Mouse (Mus musculus) hindbrain, embryonic 14.5 days (tissue): ENCODE data around the gene Pex11b. TPM values are rescaled to one million over a fixed set of nuclear protein-coding genes. Genes with fewer than 3 reads are reported as not detected.
"Not testable (repeated sequence)": the region's sequence is repeated elsewhere in the genome, so short reads cannot be mapped to it uniquely, and the experiment has no call there.

Experiments used
- ATAC-seq: fragments of 200-750 bp; cut with Nextera tagmentation; 2 replicates; pipeline ENCODE4 v1.8.0; 2017; ENCODE audit warnings: moderate number of reproducible peaks, mild to moderate bottlenecking, moderate TSS enrichment, moderate library complexity; ENCODE audit not compliant: low FRiP score
- DNase-seq: peaks from one replicate; pipeline ENCODE4 v3.0.0-alpha.2; 2015; ENCODE audit warnings: low spot score
- H3K27ac ChIP-seq: fragments of 300-500 bp; sonication (generic); 2 replicates; pipeline ENCODE4 v1.5.1; 2014; ENCODE audit warnings: mild to moderate bottlenecking, moderate library complexity
- H3K27me3 ChIP-seq: fragments of 300-500 bp; sonication (generic); 2 replicates; pipeline ENCODE4 v1.6.1; 2014; ENCODE audit warnings: mild to moderate bottlenecking, low read length, mixed read lengths; ENCODE audit not compliant: control insufficient read depth, insufficient read depth
- H3K36me3 ChIP-seq: fragments of 300-500 bp; sonication (generic); replicated peaks from 2 replicates; pipeline ENCODE4 v1.6.1; 2014; ENCODE audit not compliant: control insufficient read depth, insufficient read depth
- H3K4me1 ChIP-seq: fragments of 300-500 bp; sonication (generic); replicated peaks from 2 replicates; pipeline ENCODE4 v1.6.1; 2014; ENCODE audit warnings: antibody characterized with exemption, low read length, mixed read lengths; ENCODE audit not compliant: control insufficient read depth, insufficient read depth
- H3K4me2 ChIP-seq: fragments of 300-500 bp; sonication (generic); replicated peaks from 2 replicates; pipeline ENCODE4 v1.6.1; 2014; ENCODE audit warnings: mild to moderate bottlenecking, moderate library complexity
- H3K4me3 ChIP-seq: fragments of 300-500 bp; sonication (generic); replicated peaks from 2 replicates; pipeline ENCODE4 v1.5.1; 2014; ENCODE audit warnings: mild to moderate bottlenecking, low read length
- H3K9ac ChIP-seq: fragments of 300-500 bp; sonication (generic); 2 replicates; pipeline ENCODE4 v1.6.1; 2014
- H3K9me3 ChIP-seq: fragments of 300-500 bp; sonication (generic); 2 replicates; pipeline ENCODE4 v1.6.1; 2016; ENCODE audit warnings: low read length; ENCODE audit not compliant: control insufficient read depth
- WGBS: fragments of 180-500 bp; shearing (Covaris S2); extraction: QIAGEN DNeasy Blood & Tissue Kit; methylation state at CpG from one replicate; pipeline ENCODE4 v1.1.7; 2014; 5-methylcytosine and 5-hydroxymethylcytosine counted together
- polyA plus RNA-seq: library from polyadenylated mRNA; unstranded; fragments of >200 nt; fragmentation: Nextera tagmentation; extraction: Ambion mirVana; gene quantifications from 2 replicates; pipeline ENCODE4 v1.2.1, GENCODE M21; 2014

Pex11b gene
- polyA plus RNA-seq, 1 experiment from 2014 or later, result 58.2 TPM

DNA sequence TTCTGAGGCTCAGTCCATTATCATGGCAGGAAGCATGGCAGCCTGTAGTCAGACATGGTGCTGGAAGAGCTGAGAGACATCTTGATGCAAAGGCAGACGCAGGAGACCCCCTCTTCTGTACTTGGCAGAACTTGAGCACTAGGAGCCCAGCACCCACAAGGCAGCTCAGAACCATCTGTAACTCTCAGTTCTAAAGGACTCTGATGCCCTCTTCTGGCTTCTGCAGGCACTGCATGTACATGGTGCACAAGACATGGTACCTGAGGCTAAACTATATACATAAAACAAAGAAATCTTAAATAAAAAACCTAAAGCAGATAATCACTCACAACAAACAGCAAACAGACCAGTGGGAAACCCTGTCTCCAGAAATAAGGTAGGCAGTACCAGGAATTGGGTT lies 4.0 kb downstream of the Pex11b start:
- peaks cover 63% of the 10 kb centered on the region for H3K36me3 ChIP-seq
- WGBS, result 72% methylated on average over 1 of the region's 1 CpGs

DNA sequence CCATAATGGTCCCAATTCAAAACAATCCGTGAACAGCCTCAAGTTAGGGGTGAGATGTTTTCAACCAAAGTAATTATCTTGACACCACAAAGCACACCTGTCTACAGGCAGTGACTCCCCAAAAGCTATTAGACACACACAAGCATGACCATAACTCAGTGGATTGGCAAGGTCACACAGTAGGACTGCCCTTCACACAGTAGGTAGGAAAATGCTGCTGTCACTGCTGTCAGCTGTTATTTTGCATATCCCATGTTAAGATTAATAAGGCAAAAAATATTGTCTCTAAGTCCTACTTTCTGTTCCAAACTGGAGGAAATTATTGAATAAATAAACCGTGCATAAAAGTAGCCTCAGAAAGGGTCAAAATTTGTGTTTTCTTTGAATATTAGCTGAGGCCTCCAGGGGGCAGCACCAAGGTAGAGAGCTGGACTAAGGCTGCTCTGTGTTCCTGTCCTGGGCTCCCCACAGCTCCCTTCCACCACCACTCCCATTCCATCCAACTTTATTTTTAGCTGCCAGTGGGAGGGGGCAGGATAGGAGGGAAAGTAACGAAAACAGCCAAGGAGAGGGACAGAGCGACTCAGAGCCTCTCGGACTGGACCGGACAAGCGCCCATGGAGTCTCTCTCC lies 10.0 kb downstream of the Pex11b start, which contains the start of gene Itga10:
TSS of gene Itga10 (plus strand) at position 567 of the 632 bp plus-strand sequence.
- no peak within 1 kb of the TSS for H3K9ac ChIP-seq
- no peaks in the 10 kb centered on the region for H3K9me3 ChIP-seq
- H3K4me2 ChIP-seq, result no peak within 1 kb of the TSS
- no peak within 1 kb of the TSS for H3K27ac ChIP-seq
- ATAC-seq (no peak), DNase-seq (peak; percentile 45)
- no peak within 1 kb of the TSS for H3K4me3 ChIP-seq
- WGBS, result 74% methylated on average over 7 of the region's 7 CpGs
- H3K27me3 ChIP-seq, result no peaks in the 10 kb centered on the region
- no peaks in the 10 kb centered on the region for H3K4me1 ChIP-seq
- peaks cover 49% of the 10 kb centered on the region for H3K36me3 ChIP-seq

More for the DNA sequence above, 4.0 kb downstream of the Pex11b start:
- ATAC-seq (no peak), DNase-seq (no peak)
- H3K9ac ChIP-seq, result no peak overlapping the region
- no peaks in the 10 kb centered on the region for H3K27me3 ChIP-seq
- H3K27ac ChIP-seq, result no peak overlapping the region
- no peak overlapping the region for H3K4me2 ChIP-seq
- H3K9me3 ChIP-seq, result no peaks in the 10 kb centered on the region
- peaks cover 14% of the 10 kb centered on the region for H3K4me1 ChIP-seq
- no peak overlapping the region for H3K4me3 ChIP-seq

DNA sequence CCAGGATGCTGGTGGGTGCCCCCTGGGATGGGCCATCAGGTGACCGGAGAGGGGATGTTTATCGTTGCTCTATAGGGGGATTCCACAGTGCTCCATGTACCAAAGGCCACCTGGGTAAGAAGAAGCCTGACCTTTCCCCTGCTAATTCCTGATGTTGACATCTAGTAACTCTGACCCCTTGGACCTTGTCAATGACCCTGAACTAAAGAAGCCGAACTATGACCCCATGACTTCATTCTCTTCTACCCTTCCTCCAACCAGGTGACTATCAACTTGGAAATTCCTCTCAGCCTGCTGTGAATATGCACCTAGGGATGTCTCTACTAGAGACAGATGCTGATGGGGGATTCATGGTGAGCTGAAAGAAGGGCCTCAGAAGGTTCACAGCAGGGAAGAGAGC lies 12.2 kb downstream of the Pex11b start:
- no peak overlapping the region for H3K4me2 ChIP-seq
- peaks cover 30% of the 10 kb centered on the region for H3K36me3 ChIP-seq
- ATAC-seq (no peak), DNase-seq (no peak)
- H3K27me3 ChIP-seq, result no peaks in the 10 kb centered on the region
- no peak overlapping the region for H3K4me3 ChIP-seq
- H3K9ac ChIP-seq, result no peak overlapping the region
- no peaks in the 10 kb centered on the region for H3K9me3 ChIP-seq
- H3K27ac ChIP-seq, result no peak overlapping the region
- 89% methylated on average over 3 of the region's 3 CpGs for WGBS
- H3K4me1 ChIP-seq, result no peaks in the 10 kb centered on the region

DNA sequence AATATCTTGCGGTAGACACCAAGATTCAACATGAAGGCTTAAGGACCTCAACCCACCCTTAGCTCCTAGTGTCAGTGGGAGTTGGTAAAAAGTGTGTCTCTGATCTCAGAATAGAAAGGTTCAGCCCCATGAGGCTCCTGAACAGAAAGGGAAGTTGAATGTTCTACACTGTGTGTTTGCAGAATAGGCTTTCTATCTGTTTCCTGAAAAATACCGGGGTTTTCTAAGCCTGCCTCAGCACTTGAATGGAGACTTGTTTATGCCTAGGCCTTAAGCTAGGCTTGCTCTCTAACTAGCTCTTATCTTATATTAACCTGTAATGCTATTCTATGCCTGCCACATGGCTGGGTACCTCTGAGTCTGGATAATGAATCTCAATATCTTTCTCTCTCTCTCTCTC lies 25.7 kb downstream of the Pex11b start:
- H3K27me3 ChIP-seq, result no peaks in the 10 kb centered on the region
- DNase-seq (no peak), ATAC-seq (no peak)
- no peak overlapping the region for H3K9ac ChIP-seq
- no peak overlapping the region for H3K4me2 ChIP-seq
- H3K27ac ChIP-seq, result no peak overlapping the region
- peaks cover 5% of the 10 kb centered on the region; the same call in 1 of the 2 replicates for H3K36me3 ChIP-seq
- 0 out of 2 replicates have a peak, but pooled peaks cover 10% of the 10 kb centered on the region for H3K4me1 ChIP-seq
- H3K9me3 ChIP-seq, result no peaks in the 10 kb centered on the region
- no peak overlapping the region for H3K4me3 ChIP-seq
- WGBS, result 87% methylated on average over 2 of the region's 2 CpGs

DNA sequence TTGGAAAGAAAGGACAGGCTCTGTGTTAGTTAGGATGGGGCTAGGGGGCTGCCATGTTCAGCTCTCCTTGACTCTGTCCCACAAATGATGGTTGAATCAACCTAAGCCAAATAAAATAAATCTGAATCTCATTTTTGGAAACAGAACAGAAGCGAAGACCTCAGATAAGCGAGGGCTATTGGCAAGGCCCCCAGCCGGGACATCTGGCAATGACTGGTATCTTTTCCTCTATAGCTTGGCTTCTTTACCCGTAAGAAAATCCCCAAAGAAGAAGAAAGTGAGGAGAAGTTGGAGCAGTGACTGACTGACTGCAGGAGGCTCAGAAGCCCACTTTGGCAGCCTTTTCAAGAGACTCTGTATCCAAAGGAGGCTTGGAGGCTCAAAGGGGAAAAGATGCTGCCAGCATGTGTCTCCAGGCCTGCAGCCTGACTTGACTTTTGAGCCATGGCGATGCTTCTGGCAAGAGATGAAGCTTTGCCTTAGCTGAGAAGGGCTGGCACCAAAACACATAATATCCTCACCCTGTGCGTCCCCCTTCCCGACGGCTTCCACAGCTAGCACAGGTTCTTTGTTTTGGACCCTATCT lies 27.6 kb downstream of the Pex11b start:
- Histone ChIP-seq H3K27ac (peak overlapping the region; percentile 45), H3K4me2 (peak overlapping the region; percentile 60), H3K9ac (peak overlapping the region; percentile 50; the same call in 1 of the 2 replicates), H3K4me3 (no peak overlapping the region), H3K9me3 (no peaks in the 10 kb centered on the region), H3K4me1 (0 out of 2 replicates have a peak, but pooled peaks cover 10% of the 10 kb centered on the region), H3K27me3 (no peaks in the 10 kb centered on the region), H3K36me3 (no peaks in the 10 kb centered on the region)
- DNase-seq (no peak), ATAC-seq (no peak; the same call in 1 of the 2 replicates)
- WGBS, result 52% methylated on average over 8 of the region's 8 CpGs

DNA sequence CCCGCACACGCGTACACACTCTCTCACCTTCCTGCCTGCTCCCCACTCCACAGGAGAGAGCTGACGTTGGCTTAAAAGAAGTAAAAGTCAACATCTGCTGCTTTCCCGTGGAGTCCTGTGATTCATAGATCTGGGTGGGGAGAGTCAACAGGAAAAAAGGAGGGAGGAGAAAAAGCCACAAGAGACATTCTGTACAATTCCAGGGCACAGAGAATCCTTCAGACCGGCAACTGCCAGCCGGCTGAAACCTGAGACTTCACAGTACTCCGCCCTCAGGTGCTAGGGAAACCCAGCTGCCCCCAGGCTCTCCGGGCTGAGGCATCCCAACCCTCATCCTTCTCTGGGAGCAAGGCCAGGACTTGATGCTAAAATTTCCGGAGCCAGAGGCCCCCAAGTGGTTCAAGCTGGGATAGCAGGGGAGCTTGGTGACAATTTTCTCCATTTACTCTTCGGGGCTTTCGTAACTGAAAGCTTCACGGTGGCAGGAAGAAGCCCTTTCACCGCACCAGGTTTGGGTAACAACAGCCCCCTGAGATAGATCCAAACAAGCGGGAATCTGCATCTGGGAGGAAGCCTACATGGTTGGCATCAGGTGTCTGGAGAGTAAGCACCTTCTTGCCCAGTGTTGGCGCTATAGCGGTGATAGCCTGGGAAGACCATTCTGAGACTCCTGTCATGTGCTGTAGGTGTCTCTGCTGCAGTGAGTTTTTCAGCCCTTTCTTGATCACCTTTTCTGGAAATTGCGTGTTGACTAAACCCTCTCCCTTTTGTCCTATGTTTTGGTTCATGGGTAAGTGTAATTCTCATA lies 28.5 kb downstream of the Pex11b start:
- ATAC-seq, result peak; percentile 84
- WGBS, result 6% methylated on average over 17 of the region's 18 CpGs
- Histone ChIP-seq H3K4me3 (peak overlapping the region; percentile 22), H3K27ac (peak overlapping the region; percentile 45; the same call in 1 of the 2 replicates), H3K9me3 (no peaks in the 10 kb centered on the region), H3K9ac (peak overlapping the region; percentile 50), H3K36me3 (no peaks in the 10 kb centered on the region), H3K27me3 (no peaks in the 10 kb centered on the region), H3K4me1 (0 out of 2 replicates have a peak, but pooled peaks cover 10% of the 10 kb centered on the region), H3K4me2 (peak overlapping the region; percentile 60)
- DNase-seq, result peak; percentile 90

DNA sequence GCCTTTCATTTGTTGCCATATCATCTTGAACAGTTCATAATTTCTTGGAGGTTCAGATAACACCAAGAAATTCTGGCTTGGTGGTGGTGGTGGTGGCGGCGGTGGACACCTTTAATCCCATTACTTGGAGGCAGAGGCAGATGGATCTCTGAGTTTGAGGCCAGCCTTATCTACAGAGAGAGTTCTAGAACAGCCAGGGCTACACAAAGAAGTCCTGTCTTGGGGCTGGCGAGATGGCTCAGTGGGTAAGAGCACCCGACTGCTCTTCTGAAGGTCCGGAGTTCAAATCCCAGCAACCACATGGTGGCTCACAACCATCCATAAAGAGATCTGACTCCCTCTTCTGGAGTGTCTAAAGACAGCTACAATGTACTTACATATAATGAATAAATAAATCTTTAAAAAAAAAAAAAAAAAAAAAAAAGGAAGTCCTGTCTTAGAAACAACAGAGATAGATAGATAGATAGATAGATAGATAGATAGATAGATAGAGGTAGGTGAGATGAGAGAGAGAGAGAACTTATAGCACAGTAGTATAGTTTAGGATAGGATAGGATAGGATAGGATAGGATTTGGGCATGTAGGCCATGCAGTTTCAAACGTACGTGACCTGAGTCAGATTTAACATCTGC lies 30.7 kb downstream of the Pex11b start:
- H3K27ac ChIP-seq, H3K4me2 ChIP-seq, ATAC-seq, H3K4me3 ChIP-seq, H3K36me3 ChIP-seq, H3K27me3 ChIP-seq, H3K4me1 ChIP-seq, H3K9me3 ChIP-seq, H3K9ac ChIP-seq, DNase-seq: not testable (repeated sequence)
- 92% methylated on average over 7 of the region's 7 CpGs for WGBS

DNA sequence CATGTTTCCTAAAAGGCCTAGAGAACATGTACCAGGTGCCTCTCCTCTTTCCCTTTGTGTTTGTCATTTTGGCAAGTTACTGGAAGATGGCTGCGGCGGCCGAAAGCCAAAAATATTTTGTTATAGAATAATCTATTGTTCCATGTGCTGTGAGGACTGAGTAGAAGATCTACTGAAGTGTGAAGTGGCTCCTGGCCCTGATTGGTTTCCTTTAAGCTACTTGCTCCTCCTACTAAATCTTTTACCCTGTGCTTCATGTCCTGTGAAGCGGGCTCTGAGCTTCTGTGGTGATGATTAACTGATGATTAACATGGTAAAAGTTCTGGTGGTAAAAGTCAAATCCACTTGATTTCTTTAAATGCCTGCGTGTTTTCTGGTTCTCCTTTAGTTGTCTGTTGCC lies 31.7 kb downstream of the Pex11b start:
- WGBS, result 96% methylated on average over 5 of the region's 5 CpGs
- Histone ChIP-seq H3K9me3 (no peaks in the 10 kb centered on the region), H3K36me3 (no peaks in the 10 kb centered on the region), H3K4me3 (no peak overlapping the region), H3K27ac (no peak overlapping the region), H3K9ac (no peak overlapping the region), H3K27me3 (peaks cover 9% of the 10 kb centered on the region; the same call in 1 of the 2 replicates), H3K4me2 (no peak overlapping the region), H3K4me1 (peaks cover 10% of the 10 kb centered on the region; the same call in 1 of the 2 replicates)
- ATAC-seq (no peak), DNase-seq (no peak)

DNA sequence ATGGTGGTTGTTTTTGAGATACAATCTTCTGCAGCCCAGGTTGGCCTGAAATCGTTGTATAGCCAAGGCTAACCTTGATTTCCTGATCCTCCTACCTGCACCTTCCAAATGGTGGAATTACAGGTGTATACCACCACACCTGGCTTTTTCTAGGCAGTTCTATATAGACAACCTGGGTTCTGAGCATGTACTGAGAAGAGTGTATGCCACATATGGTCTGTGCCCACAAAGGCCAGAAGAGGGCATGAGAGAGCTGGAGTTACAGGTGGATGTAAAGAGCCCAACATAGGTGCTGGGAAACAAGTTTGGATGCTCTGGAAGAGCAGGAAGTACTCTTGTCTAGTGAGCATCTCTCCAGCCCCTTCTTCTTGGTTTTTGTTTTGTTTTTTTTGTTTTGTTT lies 32.1 kb downstream of the Pex11b start:
- Histone ChIP-seq H3K4me1 (peaks cover 10% of the 10 kb centered on the region; the same call in 1 of the 2 replicates), H3K9me3 (no peaks in the 10 kb centered on the region), H3K9ac (no peak overlapping the region), H3K27ac (no peak overlapping the region), H3K4me2 (no peak overlapping the region), H3K27me3 (peaks cover 9% of the 10 kb centered on the region; the same call in 1 of the 2 replicates), H3K36me3 (no peaks in the 10 kb centered on the region), H3K4me3 (no peak overlapping the region)
- no peak for ATAC-seq
- no peak for DNase-seq
- WGBS, result 52% methylated on average over 1 of the region's 1 CpGs
